Mouse (Mus musculus) heart, postnatal 25 days (tissue): ENCODE measurements around the gene Gm20747. TPM values are rescaled to one million over a fixed set of nuclear protein-coding genes. Genes with fewer than 3 reads are reported as not detected.
"Not testable (repeated sequence)": the region's sequence is repeated elsewhere in the genome, so short reads cannot be mapped to it uniquely, and the experiment has no call there.

ENCODE experiments used
- DNase-seq: peaks from one replicate; pipeline ENCODE4 v3.0.0; 2022; ENCODE audit warnings: low spot score
- intact Hi-C: fragments of 180-260 bp; cut with DNase I; formaldehyde crosslinking; loops from one replicate; pipeline ENCODE4 v1.15.1; 2025
- total RNA-seq, 2 experiments: library from RNA; stranded (reverse); gene quantifications; 2 replicates each; pipeline ENCODE4 v1.2.3; 2021

The Gm20747 gene
- not detected for total RNA-seq

DNA sequence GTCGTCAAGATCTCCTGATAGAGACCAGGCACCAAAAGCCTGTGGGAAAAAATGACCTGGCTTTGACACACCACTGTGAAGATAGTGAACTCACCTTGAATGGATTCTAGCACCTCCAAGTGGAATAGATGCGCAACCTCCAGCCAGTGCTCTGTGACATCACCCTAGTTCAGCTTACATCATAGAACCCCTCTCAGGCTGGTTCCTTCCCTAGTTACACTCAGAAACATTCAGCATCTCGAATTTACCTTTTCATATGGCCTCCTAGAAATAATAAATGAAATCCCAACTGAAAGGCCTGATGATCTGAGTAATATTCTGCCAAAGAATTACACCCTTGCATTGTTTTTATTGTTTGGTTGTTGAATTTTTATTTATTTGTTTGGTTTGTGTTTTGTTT is at the start of gene Gm20747:
Gene Gm20747 (minus strand): TSS at position 101 of the 400 bp plus-strand sequence.
- intact Hi-C loops, DNase-seq: not testable (repeated sequence)
